Mouse (Mus musculus): ENCODE results near the gene Cit.

DNA sequence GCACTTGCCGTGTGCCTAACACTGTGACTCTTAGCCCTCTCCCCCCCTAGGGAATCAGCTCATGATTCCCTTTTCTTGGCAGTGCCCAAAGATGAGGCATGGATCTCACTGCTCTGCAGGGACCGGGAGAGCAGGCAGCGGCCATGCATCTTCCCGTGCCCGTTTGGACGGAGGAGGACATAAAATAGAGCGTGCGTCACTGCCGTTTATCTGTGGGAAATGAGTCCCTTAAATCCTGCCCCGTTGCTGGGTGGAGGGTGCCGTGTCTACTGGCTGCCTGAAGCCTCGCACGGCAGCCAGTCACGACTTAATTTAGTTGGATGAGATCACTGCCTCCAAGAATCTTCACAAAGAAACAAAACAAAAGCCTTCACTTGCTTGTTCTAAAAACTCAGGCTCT lies 110.1 kb downstream of the Cit start:
- TF ChIP-seq POLR2A (IDR thresholded peaks at IDR 0.05; ENCODE audit: control insufficient read depth, low read depth, low read length) (no peak), CTCF (IDR thresholded peaks at IDR 0.05; ENCODE audit: control insufficient read depth, insufficient read depth, insufficient replicate concordance, low read depth, low read length) (no peak)

All from testis, adult 2 months (tissue).